Mouse (Mus musculus) embryonic facial prominence, embryonic 14.5 days (tissue): ENCODE results near the gene Arhgap35. TPM values are rescaled to one million over a fixed set of nuclear protein-coding genes. Genes with fewer than 3 reads are reported as not detected.

Source experiments
- ATAC-seq: fragments of 200-750 bp; cut with Nextera tagmentation; 2 replicates; pipeline ENCODE4 v1.8.0; 2017; ENCODE audit warnings: low read depth, moderate number of reproducible peaks, moderate TSS enrichment
- DNase-seq: peaks from one replicate; pipeline ENCODE4 v3.0.0-alpha.2; 2015; ENCODE audit warnings: low spot score
- H3K27ac ChIP-seq: fragments of 300-500 bp; sonication (generic); replicated peaks from 2 replicates; pipeline ENCODE4 v1.5.1; 2014; ENCODE audit warnings: low read depth, mild to moderate bottlenecking, low read length, moderate library complexity
- H3K27me3 ChIP-seq: fragments of 300-500 bp; sonication (generic); replicated peaks from 2 replicates; pipeline ENCODE4 v1.6.1; 2014; ENCODE audit warnings: low read length; ENCODE audit not compliant: control insufficient read depth, insufficient read depth
- H3K36me3 ChIP-seq: fragments of 300-500 bp; sonication (generic); 2 replicates; pipeline ENCODE4 v1.6.1; 2014; ENCODE audit warnings: low read length, mixed read lengths; ENCODE audit not compliant: control insufficient read depth, insufficient read depth
- H3K4me1 ChIP-seq: fragments of 300-500 bp; sonication (generic); 2 replicates; pipeline ENCODE4 v1.6.1; 2014; ENCODE audit warnings: antibody characterized with exemption, low read length; ENCODE audit not compliant: control insufficient read depth, insufficient read depth
- H3K4me2 ChIP-seq: fragments of 300-500 bp; sonication (generic); 2 replicates; pipeline ENCODE4 v1.6.1; 2014; ENCODE audit warnings: low read depth, mild to moderate bottlenecking, low read length, moderate library complexity, mixed read lengths
- H3K4me3 ChIP-seq: fragments of 300-500 bp; sonication (generic); 2 replicates; pipeline ENCODE4 v1.5.1; 2014; ENCODE audit warnings: low read depth, mild to moderate bottlenecking, low read length
- H3K9ac ChIP-seq: fragments of 300-500 bp; sonication (generic); 2 replicates; pipeline ENCODE4 v1.6.1; 2014; ENCODE audit warnings: low read depth, mild to moderate bottlenecking, low read length, moderate library complexity, mixed read lengths
- H3K9me3 ChIP-seq: fragments of 300-500 bp; sonication (generic); 2 replicates; pipeline ENCODE4 v1.6.1; 2016; ENCODE audit warnings: low read length; ENCODE audit not compliant: control insufficient read depth
- WGBS: fragments of 180-500 bp; shearing (Covaris S2); extraction: QIAGEN DNeasy Blood & Tissue Kit; methylation state at CpG from one replicate; pipeline ENCODE4 v1.1.7; 2014; 5-methylcytosine and 5-hydroxymethylcytosine counted together
- polyA plus RNA-seq: library from polyadenylated mRNA; unstranded; fragments of >200 nt; fragmentation: Nextera tagmentation; extraction: Ambion mirVana; gene quantifications from 2 replicates; pipeline ENCODE4 v1.2.1, GENCODE M21; 2014

Gene Arhgap35
- polyA plus RNA-seq, 1 experiment from 2014 or later = 23.0 TPM

DNA sequence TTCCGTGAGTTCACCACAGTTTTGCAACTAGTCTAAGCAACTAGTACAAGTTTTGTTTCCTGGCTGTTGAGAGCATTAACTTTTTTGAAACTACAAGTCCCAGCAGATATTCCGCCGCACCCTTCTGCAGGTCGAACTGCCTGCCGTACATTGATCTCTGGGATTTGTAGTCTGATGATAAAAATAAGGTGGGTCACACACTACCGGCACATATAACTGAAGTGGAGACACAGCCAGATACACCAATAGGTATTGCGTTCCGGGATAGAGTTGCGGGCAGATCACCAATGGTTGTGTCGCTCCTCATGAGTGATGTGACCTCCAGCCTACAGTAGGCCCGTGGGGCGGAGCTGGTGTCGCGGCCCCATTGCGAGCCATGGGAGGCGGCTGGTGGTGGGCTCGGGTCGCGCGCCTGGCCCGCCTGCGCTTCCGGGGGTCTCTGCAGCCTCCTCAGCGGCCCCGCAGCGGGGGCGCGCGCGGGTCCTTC, 162.2 kb downstream of the Arhgap35 start, which contains the start of gene Tmem160:
Gene Tmem160 (plus strand): TSS at position 193 of the 487 bp plus-strand sequence.
- Histone ChIP-seq H3K4me2 (peak within 1 kb of the TSS; percentile 77), H3K27me3 (no peaks in the 10 kb centered on the region), H3K27ac (peak within 1 kb of the TSS; percentile 64; the same call in 1 of the 2 replicates), H3K9ac (peak within 1 kb of the TSS; percentile 70), H3K4me1 (no peaks in the 10 kb centered on the region; the same call in 1 of the 2 replicates), H3K36me3 (peaks cover 8% of the 10 kb centered on the region; the same call in 1 of the 2 replicates), H3K9me3 (no peaks in the 10 kb centered on the region), H3K4me3 (peak within 1 kb of the TSS; percentile 75)
- WGBS = 2% methylated on average over 24 of the region's 30 CpGs
- ATAC-seq (peak; percentile 100), DNase-seq (peak; percentile 98)

DNA sequence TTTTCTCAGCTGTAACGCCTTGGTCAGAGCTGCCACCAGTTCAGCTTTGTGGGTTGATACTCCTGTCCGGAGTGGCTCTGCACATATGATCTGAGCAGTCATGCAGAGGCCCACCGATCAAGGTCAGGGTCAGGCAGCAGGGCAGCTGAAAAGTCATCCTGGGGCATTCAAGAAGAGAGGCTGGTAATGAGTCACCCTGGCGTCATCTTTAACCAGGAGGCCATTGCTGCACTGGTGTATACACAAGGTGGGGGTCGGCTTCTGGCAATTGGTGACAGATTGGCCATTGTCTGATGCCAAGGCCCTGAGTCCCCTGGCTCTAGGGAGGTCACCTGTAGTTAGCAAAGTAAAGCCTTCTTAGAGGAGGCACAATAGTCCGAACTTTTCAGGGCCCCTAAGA, 163.1 kb downstream of the Arhgap35 start:
- peaks cover 8% of the 10 kb centered on the region; the same call in 1 of the 2 replicates for H3K36me3 ChIP-seq
- H3K4me1 ChIP-seq = no peaks in the 10 kb centered on the region; the same call in 1 of the 2 replicates
- no peak for DNase-seq
- no peaks in the 10 kb centered on the region for H3K9me3 ChIP-seq
- H3K4me3 ChIP-seq = no peak overlapping the region
- H3K4me2 ChIP-seq = no peak overlapping the region
- no peak overlapping the region for H3K9ac ChIP-seq
- no peak for ATAC-seq
- 77% methylated on average over 6 of the region's 6 CpGs for WGBS
- H3K27ac ChIP-seq = no peak overlapping the region
- no peaks in the 10 kb centered on the region for H3K27me3 ChIP-seq

Other genes with a start within 250 kb of the Arhgap35 start
- gene Sae1, start 227.2 kb downstream of the Arhgap35 start, polyA plus RNA-seq = 232 and 287 TPM in 2 replicates
- gene Zc3h4, start 214.1 kb downstream of the Arhgap35 start, polyA plus RNA-seq = 12.1 and 13.3 TPM in 2 replicates
- 49.5 and 54.5 TPM in 2 replicates for gene Tmem160, start 162.2 kb downstream of the Arhgap35 start, polyA plus RNA-seq
- 0.10 and 0.11 TPM in 2 replicates for gene Npas1, start 137.3 kb downstream of the Arhgap35 start, polyA plus RNA-seq
- not detected in 2 replicates for gene Ceacam15, start 60.7 kb upstream of the Arhgap35 start, polyA plus RNA-seq
- not detected in 2 replicates for gene Ceacam9, start 106.9 kb upstream of the Arhgap35 start, polyA plus RNA-seq
- gene Ap2s1, start 123.4 kb upstream of the Arhgap35 start, polyA plus RNA-seq = 278 and 286 TPM in 2 replicates
- 26.5 and 27.5 TPM in 2 replicates for gene Slc1a5, start 166.3 kb upstream of the Arhgap35 start, polyA plus RNA-seq
- 97.4 and 107 TPM in 2 replicates for gene Strn4, start 200.9 kb upstream of the Arhgap35 start, polyA plus RNA-seq
- 28.2 and 28.6 TPM in 2 replicates for gene Fkrp, start 201.7 kb upstream of the Arhgap35 start, polyA plus RNA-seq
- 14.4 and 16.5 TPM in 2 replicates for gene Prkd2, start 227.9 kb upstream of the Arhgap35 start, polyA plus RNA-seq